Mouse (Mus musculus) G1E (cell line): Measurements from ENCODE around the gene Tubb3.

ENCODE experiments used
- CTCF ChIP-seq: IDR thresholded peaks from 2 replicates; pipeline ENCODE4 v1.5.1; 2012; ENCODE audit warnings: low read depth, low read length, inconsistent platforms, mixed read lengths
- GATA1 ChIP-seq: IDR thresholded peaks from 2 replicates; pipeline ENCODE4 v1.6.1; 2012; ENCODE audit warnings: borderline replicate concordance, low read length, inconsistent platforms, mixed read lengths
- POLR2AphosphoS5 ChIP-seq: IDR thresholded peaks from 2 replicates; pipeline ENCODE4 v1.6.1; 2012; ENCODE audit warnings: low read depth, low read length, inconsistent platforms; ENCODE audit not compliant: insufficient replicate concordance
- TAL1 ChIP-seq: conservative IDR thresholded peaks from 2 replicates; pipeline ENCODE4 v1.6.1; 2012; ENCODE audit warnings: low read depth, low read length, inconsistent platforms, mixed read lengths

DNA sequence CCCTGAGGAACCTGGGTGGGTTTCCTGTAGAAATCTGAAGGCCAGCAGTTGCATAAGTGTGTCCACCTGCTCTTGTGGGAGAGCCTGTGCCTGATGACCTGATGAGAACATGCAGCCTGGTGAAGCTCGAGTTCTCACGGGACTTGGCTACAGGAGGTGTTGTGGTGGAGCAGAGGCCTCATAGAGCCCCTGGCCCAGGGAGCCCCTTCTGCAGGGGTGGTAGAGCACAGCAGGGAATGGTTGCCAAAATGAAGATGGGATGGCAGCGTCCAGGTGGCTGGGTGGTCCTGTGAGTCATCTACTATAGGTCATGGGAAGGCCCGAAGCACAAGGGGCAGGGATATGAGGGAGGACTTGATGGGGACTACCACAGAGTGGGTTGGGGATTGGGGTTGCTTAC is 29.5 kb upstream of the Tubb3 start:
- TF ChIP-seq CTCF = no peak
- no peak for TF ChIP-seq GATA1
- no peak for TF ChIP-seq POLR2AphosphoS5
- no peak for TF ChIP-seq TAL1
